Mouse (Mus musculus): ENCODE measurements around the gene Zkscan5. TPM values are rescaled to one million over a fixed set of nuclear protein-coding genes. Genes with fewer than 3 reads are reported as not detected.
"Not testable (repeated sequence)": the region's sequence is repeated elsewhere in the genome, so short reads cannot be mapped to it uniquely, and the experiment has no call there.

The Zkscan5 gene
- polyA plus RNA-seq, 1 experiment from 2014 or later, result 21.2 TPM

DNA sequence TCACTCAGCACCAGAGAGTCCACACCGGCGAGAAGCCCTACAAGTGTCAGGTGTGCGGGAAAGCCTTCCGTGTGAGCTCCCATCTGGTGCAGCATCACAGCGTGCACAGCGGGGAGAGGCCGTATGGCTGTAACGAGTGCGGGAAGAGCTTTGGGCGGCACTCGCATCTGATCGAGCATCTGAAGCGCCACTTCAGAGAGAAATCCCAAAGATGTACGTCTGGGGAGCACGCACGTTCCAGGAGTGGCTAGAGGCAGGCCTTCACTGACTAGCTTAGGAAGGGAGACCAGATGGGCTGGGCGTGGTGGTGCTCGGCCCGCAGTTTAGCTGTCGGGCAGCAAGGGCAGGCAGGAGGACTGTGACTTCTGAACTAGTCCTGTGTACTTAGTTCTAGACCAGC lies 14.3 kb downstream of the Zkscan5 start:
- Histone ChIP-seq H3K27ac (replicated peaks; ENCODE audit: low read depth, low read length) (no peak overlapping the region), H3K4me2 (ENCODE audit: low read depth, severe bottlenecking) (no peak overlapping the region), H3K4me1 (ENCODE audit: control insufficient read depth, insufficient read depth, low read length) (no peaks in the 10 kb centered on the region), H3K9me3 (ENCODE audit: control insufficient read depth, low read length) (no peaks in the 10 kb centered on the region), H3K27me3 (ENCODE audit: control insufficient read depth, insufficient read depth, low read length) (no peaks in the 10 kb centered on the region), H3K4me3 (ENCODE audit: low read depth, low read length) (no peak overlapping the region), H3K36me3 (ENCODE audit: control insufficient read depth, insufficient read depth, low read length) (peaks cover 14% of the 10 kb centered on the region; the same call in 1 of the 2 replicates), H3K9ac (ENCODE audit: low read length) (no peak overlapping the region)
- no peak for DNase-seq (ENCODE audit: low spot score)
- no peak for ATAC-seq (ENCODE audit: insufficient number of reproducible peaks, low FRiP score, low TSS enrichment, low read depth)
- WGBS, result 95% methylated on average over 20 of the region's 20 CpGs

DNA sequence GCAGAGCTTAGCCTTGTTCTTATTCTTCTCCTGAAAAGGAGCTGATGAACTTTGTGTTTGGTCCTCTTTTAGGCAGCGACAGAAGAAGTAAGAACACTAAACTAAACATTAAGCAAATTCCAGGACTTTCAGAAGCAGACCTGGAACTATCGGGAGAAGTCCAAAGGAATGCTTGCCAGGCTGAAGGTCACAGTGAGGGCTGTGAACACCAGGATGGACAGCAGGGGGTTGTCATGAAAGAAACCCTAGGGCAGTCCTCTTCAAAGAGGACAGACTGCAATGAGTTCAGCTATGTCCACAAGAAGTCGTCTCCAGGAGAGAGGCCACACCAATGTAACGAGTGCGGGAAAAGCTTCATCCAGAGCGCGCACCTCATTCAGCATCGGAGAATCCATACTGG lies 15.6 kb downstream of the Zkscan5 start:
- no peaks in the 10 kb centered on the region for H3K9me3 ChIP-seq (ENCODE audit: control insufficient read depth, low read length)
- DNase-seq (ENCODE audit: low spot score) (no peak), ATAC-seq (ENCODE audit: insufficient number of reproducible peaks, low FRiP score, low TSS enrichment, low read depth) (no peak)
- no peak overlapping the region for H3K27ac ChIP-seq (replicated peaks; ENCODE audit: low read depth, low read length)
- no peak overlapping the region for H3K4me2 ChIP-seq (ENCODE audit: low read depth, severe bottlenecking)
- no peaks in the 10 kb centered on the region for H3K4me1 ChIP-seq (ENCODE audit: control insufficient read depth, insufficient read depth, low read length)
- H3K27me3 ChIP-seq (ENCODE audit: control insufficient read depth, insufficient read depth, low read length), result no peaks in the 10 kb centered on the region
- peaks cover 14% of the 10 kb centered on the region; the same call in 1 of the 2 replicates for H3K36me3 ChIP-seq (ENCODE audit: control insufficient read depth, insufficient read depth, low read length)
- H3K9ac ChIP-seq (ENCODE audit: low read length), result no peak overlapping the region
- WGBS, result 95% methylated on average over 8 of the region's 8 CpGs
- no peak overlapping the region for H3K4me3 ChIP-seq (ENCODE audit: low read depth, low read length)

DNA sequence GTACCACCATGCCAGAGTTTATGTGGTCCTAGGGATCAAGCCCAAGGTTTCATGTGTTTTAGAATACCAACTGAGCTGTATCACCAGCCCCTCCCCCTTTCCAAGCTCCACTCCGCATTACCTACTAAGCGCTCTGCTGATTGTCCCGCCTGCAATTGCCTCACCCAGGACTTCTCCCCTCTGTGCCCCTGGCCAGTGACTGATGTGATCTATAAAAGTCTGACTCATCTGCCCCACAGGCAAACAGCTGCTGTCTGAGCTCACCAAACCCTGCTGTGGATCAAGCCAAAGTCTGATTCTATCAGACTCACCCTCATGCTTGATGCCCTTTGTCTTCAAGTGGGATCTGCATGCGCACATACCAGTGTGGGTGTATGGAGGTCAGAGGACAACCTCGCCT lies 18.5 kb downstream of the Zkscan5 start:
- no peaks in the 10 kb centered on the region for H3K4me1 ChIP-seq (ENCODE audit: control insufficient read depth, insufficient read depth, low read length)
- DNase-seq (ENCODE audit: low spot score) (no peak), ATAC-seq (ENCODE audit: insufficient number of reproducible peaks, low FRiP score, low TSS enrichment, low read depth) (no peak)
- H3K9me3 ChIP-seq (ENCODE audit: control insufficient read depth, low read length), result no peaks in the 10 kb centered on the region
- WGBS, result 80% methylated on average over 5 of the region's 5 CpGs
- H3K4me3 ChIP-seq (ENCODE audit: low read depth, low read length), result no peak overlapping the region
- H3K27me3 ChIP-seq (ENCODE audit: control insufficient read depth, insufficient read depth, low read length), result no peaks in the 10 kb centered on the region
- H3K9ac ChIP-seq (ENCODE audit: low read length), result no peak overlapping the region
- H3K36me3 ChIP-seq (ENCODE audit: control insufficient read depth, insufficient read depth, low read length), result peaks cover 14% of the 10 kb centered on the region; the same call in 1 of the 2 replicates
- H3K4me2 ChIP-seq (ENCODE audit: low read depth, severe bottlenecking), result no peak overlapping the region
- no peak overlapping the region for H3K27ac ChIP-seq (replicated peaks; ENCODE audit: low read depth, low read length)

DNA sequence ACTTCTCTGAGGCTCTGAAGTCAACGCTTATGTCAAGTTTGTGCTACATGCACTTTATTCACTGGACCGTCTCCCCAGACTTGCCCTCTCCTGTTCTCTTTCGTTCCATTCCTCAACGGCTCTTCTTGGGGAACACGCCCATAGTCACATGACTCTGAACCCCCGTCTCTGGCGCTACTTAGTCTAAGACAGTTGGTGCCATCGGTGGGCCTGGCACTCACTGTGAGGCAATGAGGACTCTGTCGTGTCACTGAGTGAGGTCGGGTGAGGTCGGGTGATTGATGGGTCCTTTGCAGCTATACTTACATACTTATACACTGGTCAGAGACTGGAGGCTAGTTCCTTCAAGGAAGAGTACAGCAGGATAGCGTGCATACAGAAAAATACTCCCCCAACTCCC lies 19.0 kb downstream of the Zkscan5 start:
- H3K9me3 ChIP-seq (ENCODE audit: control insufficient read depth, low read length), result no peaks in the 10 kb centered on the region
- no peak overlapping the region for H3K4me3 ChIP-seq (ENCODE audit: low read depth, low read length)
- ATAC-seq (ENCODE audit: insufficient number of reproducible peaks, low FRiP score, low TSS enrichment, low read depth) (no peak), DNase-seq (ENCODE audit: low spot score) (no peak)
- no peak overlapping the region for H3K9ac ChIP-seq (ENCODE audit: low read length)
- H3K4me1 ChIP-seq (ENCODE audit: control insufficient read depth, insufficient read depth, low read length), result no peaks in the 10 kb centered on the region
- H3K27ac ChIP-seq (replicated peaks; ENCODE audit: low read depth, low read length), result no peak overlapping the region
- 84% methylated on average over 12 of the region's 12 CpGs for WGBS
- no peaks in the 10 kb centered on the region for H3K27me3 ChIP-seq (ENCODE audit: control insufficient read depth, insufficient read depth, low read length)
- H3K4me2 ChIP-seq (ENCODE audit: low read depth, severe bottlenecking), result no peak overlapping the region
- H3K36me3 ChIP-seq (ENCODE audit: control insufficient read depth, insufficient read depth, low read length), result peaks cover 14% of the 10 kb centered on the region; the same call in 1 of the 2 replicates

DNA sequence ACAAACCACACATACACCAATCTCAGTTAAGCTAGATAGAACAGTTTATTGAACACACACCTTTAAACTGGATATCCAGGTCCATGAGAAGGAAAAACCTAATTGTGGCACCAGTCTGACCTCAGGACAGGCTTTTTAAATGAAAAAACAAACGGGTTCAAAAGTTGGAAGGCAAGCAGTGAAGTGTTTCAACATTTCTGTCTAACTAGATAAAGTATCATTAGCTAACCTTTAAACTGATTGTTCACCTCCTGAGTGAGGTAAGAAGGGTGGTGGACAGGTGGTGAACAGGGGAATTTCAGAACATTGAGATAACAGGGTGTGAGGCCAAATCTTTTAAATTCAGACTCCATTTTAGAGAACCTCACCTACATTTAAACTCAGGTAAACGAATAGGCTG lies 22.1 kb downstream of the Zkscan5 start:
- DNase-seq (ENCODE audit: low spot score) (no peak), ATAC-seq (ENCODE audit: insufficient number of reproducible peaks, low FRiP score, low TSS enrichment, low read depth) (no peak)
- peaks cover 4% of the 10 kb centered on the region; the same call in 1 of the 2 replicates for H3K36me3 ChIP-seq (ENCODE audit: control insufficient read depth, insufficient read depth, low read length)
- H3K4me1 ChIP-seq (ENCODE audit: control insufficient read depth, insufficient read depth, low read length), result 0 out of 2 replicates have a peak, but pooled peaks cover 3% of the 10 kb centered on the region
- 66% methylated on average over 2 of the region's 2 CpGs for WGBS
- no peaks in the 10 kb centered on the region for H3K9me3 ChIP-seq (ENCODE audit: control insufficient read depth, low read length)
- H3K4me3 ChIP-seq (ENCODE audit: low read depth, low read length), result no peak overlapping the region
- H3K27ac ChIP-seq (replicated peaks; ENCODE audit: low read depth, low read length), result no peak overlapping the region
- no peaks in the 10 kb centered on the region for H3K27me3 ChIP-seq (ENCODE audit: control insufficient read depth, insufficient read depth, low read length)
- H3K9ac ChIP-seq (ENCODE audit: low read length), result no peak overlapping the region
- H3K4me2 ChIP-seq (ENCODE audit: low read depth, severe bottlenecking), result no peak overlapping the region

DNA sequence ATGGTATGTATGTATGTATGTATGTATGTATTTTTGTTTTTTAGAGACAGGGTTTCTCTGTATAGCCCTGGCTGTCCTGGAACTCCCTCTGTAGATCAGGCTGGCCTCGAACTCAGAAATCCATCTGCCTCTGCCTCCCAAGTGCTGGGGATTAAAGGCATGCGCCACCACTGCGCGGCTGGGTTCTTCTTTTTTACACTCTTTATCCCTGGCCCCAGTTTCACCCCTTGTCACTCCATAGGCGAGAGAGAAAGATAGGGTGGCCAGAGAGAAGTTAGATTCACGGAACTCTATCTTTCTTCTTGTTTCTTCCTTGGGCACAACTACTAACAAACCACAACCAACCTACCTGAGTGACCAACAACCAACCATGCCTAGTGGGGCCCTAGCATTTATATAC lies 24.9 kb downstream of the Zkscan5 start:
- not testable (repeated sequence) for H3K4me2 ChIP-seq (ENCODE audit: low read depth, severe bottlenecking); H3K9me3 ChIP-seq (ENCODE audit: control insufficient read depth, low read length); ATAC-seq (ENCODE audit: insufficient number of reproducible peaks, low FRiP score, low TSS enrichment, low read depth); H3K9ac ChIP-seq (ENCODE audit: low read length); H3K4me3 ChIP-seq (ENCODE audit: low read depth, low read length); DNase-seq (ENCODE audit: low spot score); H3K4me1 ChIP-seq (ENCODE audit: control insufficient read depth, insufficient read depth, low read length); H3K27me3 ChIP-seq (ENCODE audit: control insufficient read depth, insufficient read depth, low read length); H3K36me3 ChIP-seq (ENCODE audit: control insufficient read depth, insufficient read depth, low read length); H3K27ac ChIP-seq (replicated peaks; ENCODE audit: low read depth, low read length)
- WGBS, result 87% methylated on average over 6 of the region's 6 CpGs

DNA sequence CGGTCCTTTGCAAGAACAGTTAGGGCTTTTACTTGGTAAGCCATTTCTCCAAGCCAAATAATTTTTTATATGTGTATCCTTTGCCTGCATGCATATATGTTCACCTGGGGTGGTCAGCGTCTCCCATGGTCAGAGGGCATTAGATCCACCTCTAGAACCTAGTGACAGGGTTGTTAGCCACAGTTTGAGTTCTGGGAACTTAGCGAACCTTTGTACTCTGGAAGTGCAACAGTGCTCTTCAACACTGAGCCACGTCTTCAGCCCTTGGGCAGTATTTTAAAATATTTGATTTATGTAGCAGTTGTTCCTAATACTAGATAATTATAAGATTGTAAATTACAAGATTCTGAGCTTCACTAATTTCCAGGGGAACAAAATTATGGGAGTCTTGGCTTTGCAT lies 26.3 kb downstream of the Zkscan5 start:
- H3K4me2 ChIP-seq (ENCODE audit: low read depth, severe bottlenecking), result peak overlapping the region; percentile 69; the same call in 1 of the 2 replicates
- DNase-seq (ENCODE audit: low spot score) (no peak), ATAC-seq (ENCODE audit: insufficient number of reproducible peaks, low FRiP score, low TSS enrichment, low read depth) (no peak)
- no peaks in the 10 kb centered on the region for H3K27me3 ChIP-seq (ENCODE audit: control insufficient read depth, insufficient read depth, low read length)
- no peaks in the 10 kb centered on the region for H3K9me3 ChIP-seq (ENCODE audit: control insufficient read depth, low read length)
- H3K4me3 ChIP-seq (ENCODE audit: low read depth, low read length), result 0 out of 2 replicates have a peak overlapping the region, but pooled peaks have one; percentile 99
- no peak overlapping the region for H3K9ac ChIP-seq (ENCODE audit: low read length)
- H3K4me1 ChIP-seq (ENCODE audit: control insufficient read depth, insufficient read depth, low read length), result 0 out of 2 replicates have a peak, but pooled peaks cover 3% of the 10 kb centered on the region
- H3K27ac ChIP-seq (replicated peaks; ENCODE audit: low read depth, low read length), result no peak overlapping the region
- H3K36me3 ChIP-seq (ENCODE audit: control insufficient read depth, insufficient read depth, low read length), result peaks cover 10% of the 10 kb centered on the region
- WGBS, result 84% methylated on average over 4 of the region's 4 CpGs

DNA sequence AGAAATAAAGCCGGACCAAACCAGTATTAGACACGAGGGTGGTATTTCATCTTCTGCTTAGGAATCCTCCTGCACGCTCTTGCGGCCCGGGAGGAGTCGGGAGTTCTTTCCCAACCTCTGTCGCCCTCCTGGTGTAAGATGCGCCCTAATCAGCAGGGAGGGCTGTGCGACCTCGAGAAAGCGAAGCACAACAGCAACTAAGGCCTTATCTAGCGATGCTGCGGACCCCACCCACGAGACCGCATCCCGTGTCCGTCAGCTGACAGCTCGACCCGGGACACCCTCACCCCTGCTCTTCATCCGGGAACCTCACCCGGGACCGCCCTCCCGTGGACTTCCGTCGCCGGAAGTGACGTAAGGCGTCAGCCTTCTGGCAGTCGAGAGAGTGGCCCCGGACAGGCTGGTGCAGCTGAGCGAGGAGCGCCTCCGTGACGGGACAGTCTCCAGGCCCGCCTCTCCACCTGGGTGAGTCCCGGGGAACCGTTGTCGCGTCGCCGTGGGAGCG lies 27.1 kb downstream of the Zkscan5 start, which contains the start of gene Zfp655:
Gene Zfp655 (plus strand): TSS at position 349 of the 505 bp plus-strand sequence.
- peak within 1 kb of the TSS; percentile 92 for H3K9ac ChIP-seq (ENCODE audit: low read length)
- peak within 1 kb of the TSS; percentile 99 for H3K4me3 ChIP-seq (ENCODE audit: low read depth, low read length)
- H3K27ac ChIP-seq (replicated peaks; ENCODE audit: low read depth, low read length), result no peak within 1 kb of the TSS
- no peaks in the 10 kb centered on the region for H3K9me3 ChIP-seq (ENCODE audit: control insufficient read depth, low read length)
- H3K36me3 ChIP-seq (ENCODE audit: control insufficient read depth, insufficient read depth, low read length), result peaks cover 12% of the 10 kb centered on the region
- DNase-seq (ENCODE audit: low spot score), result peak; percentile 96
- peak; percentile 95 for ATAC-seq (ENCODE audit: insufficient number of reproducible peaks, low FRiP score, low TSS enrichment, low read depth)
- WGBS, result under 1% methylated on average over 42 of the region's 42 CpGs
- H3K27me3 ChIP-seq (ENCODE audit: control insufficient read depth, insufficient read depth, low read length), result no peaks in the 10 kb centered on the region
- 0 out of 2 replicates have a peak, but pooled peaks cover 3% of the 10 kb centered on the region for H3K4me1 ChIP-seq (ENCODE audit: control insufficient read depth, insufficient read depth, low read length)
- peak within 1 kb of the TSS; percentile 69 for H3K4me2 ChIP-seq (ENCODE audit: low read depth, severe bottlenecking)
